In the genomic region with DNA sequence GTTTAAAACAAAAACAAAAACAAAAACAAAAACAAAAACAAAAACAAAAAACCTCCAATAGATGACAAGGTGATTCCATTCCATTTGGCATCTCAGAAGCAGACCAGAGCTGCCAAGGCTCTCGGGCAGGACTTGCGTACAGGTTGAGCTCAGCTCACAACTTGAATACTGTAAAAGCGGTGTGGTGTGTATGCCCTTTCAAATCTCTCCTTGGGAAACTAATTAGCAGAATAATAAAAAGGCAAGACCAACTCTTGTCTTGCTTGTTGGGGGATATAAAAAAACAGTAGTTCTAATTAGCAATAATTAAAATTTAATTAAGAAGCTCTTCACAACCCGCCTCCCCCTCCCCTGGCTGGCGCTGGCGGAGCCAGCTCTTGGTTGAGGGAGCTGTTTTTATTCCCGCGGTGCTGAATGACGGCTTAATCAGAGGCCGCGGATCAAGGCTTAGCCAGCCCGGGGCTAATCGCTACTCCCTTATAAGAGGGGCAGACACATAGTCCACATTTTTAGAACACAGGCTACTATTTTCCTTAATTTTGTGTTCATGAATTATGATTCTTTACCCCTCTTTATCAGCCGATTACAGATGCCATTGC, we compare ENCODE assay signal across 11 mouse cellular contexts. TPM values are rescaled to one million over a fixed set of nuclear protein-coding genes. Genes with fewer than 3 reads are reported as not detected.
DNase-seq lines count a peak whose midpoint lies in the region; ATAC-seq lines count a peak whose summit lies in the region.
"Had no signal": no experiment of that assay in that cellular context is flagged by ENCODE, and none has a peak within 500 bp of the region (broad histone marks: within the 10 kb centered on the region; RNA-seq: fewer than 3 reads in every experiment).

No protein-coding gene starts in this region.

- 2% methylated on average over 14 of the region's 14 CpGs for WGBS in forebrain, embryonic 14.5 days
- WGBS in midbrain, embryonic 12.5 days = 5% methylated on average over 14 of the region's 14 CpGs

- H3K4me2 ChIP-seq in forebrain, embryonic 14.5 days (ENCODE audit: low read length) = peak overlapping the region; percentile 30
- peak overlapping the region; percentile 14; the same call in 1 of the 2 replicates for H3K4me2 ChIP-seq in midbrain, embryonic 12.5 days (replicated peaks)
- H3K4me2 ChIP-seq: intestine, embryonic 15.5 days; liver, embryonic 15.5 days had no signal

- no peaks in the 10 kb centered on the region for H3K36me3 ChIP-seq in forebrain, embryonic 14.5 days (ENCODE audit: control insufficient read depth, insufficient read depth, low read length)
- H3K36me3 ChIP-seq in midbrain, embryonic 12.5 days = no peaks in the 10 kb centered on the region
- H3K36me3 ChIP-seq: intestine, embryonic 15.5 days; liver, embryonic 15.5 days had no signal

- H3K9me3 ChIP-seq in forebrain, embryonic 14.5 days (replicated peaks; ENCODE audit: control insufficient read depth, low read length) = no peaks in the 10 kb centered on the region
- H3K9me3 ChIP-seq in midbrain, embryonic 12.5 days = no peaks in the 10 kb centered on the region
- H3K9me3 ChIP-seq: intestine, embryonic 15.5 days; liver, embryonic 15.5 days had no signal

- H3K4me3 ChIP-seq in forebrain, embryonic 14.5 days (ENCODE audit: low read depth, low read length) = no peak overlapping the region
- H3K4me3 ChIP-seq in midbrain, embryonic 12.5 days = no peak overlapping the region
- H3K4me3 ChIP-seq: intestine, embryonic 15.5 days; liver, embryonic 15.5 days had no signal

- peaks cover 10% of the 10 kb centered on the region for H3K4me1 ChIP-seq in forebrain, embryonic 14.5 days (ENCODE audit: control insufficient read depth, insufficient read depth, low read length)
- H3K4me1 ChIP-seq in midbrain, embryonic 12.5 days = peaks cover 16% of the 10 kb centered on the region; the same call in 1 of the 2 replicates
- H3K4me1 ChIP-seq: intestine, embryonic 15.5 days; liver, embryonic 15.5 days had no signal

- H3K27me3 ChIP-seq in forebrain, embryonic 14.5 days (replicated peaks; ENCODE audit: control insufficient read depth, insufficient read depth, low read length) = peaks cover 30% of the 10 kb centered on the region; the same call in 1 of the 2 replicates
- H3K27me3 ChIP-seq in midbrain, embryonic 12.5 days = no peaks in the 10 kb centered on the region
- H3K27me3 ChIP-seq: intestine, embryonic 15.5 days had no signal

- no peak overlapping the region for H3K9ac ChIP-seq in forebrain, embryonic 14.5 days (ENCODE audit: low read length)
- no peak overlapping the region for H3K9ac ChIP-seq in midbrain, embryonic 12.5 days (replicated peaks)
- H3K9ac ChIP-seq: intestine, embryonic 15.5 days; liver, embryonic 15.5 days had no signal

- peak; percentile 84 for ATAC-seq in forebrain, embryonic 14.5 days
- ATAC-seq in midbrain, embryonic 12.5 days (ENCODE audit: low FRiP score, low read depth) = peak; percentile 83; the same call in 1 of the 2 replicates
- ATAC-seq: intestine, embryonic 15.5 days had no signal

- peak; percentile 39 for DNase-seq in adrenal gland, postnatal 14 days
- DNase-seq in adrenal gland, postnatal 4 days (ENCODE audit: low spot score in 2 of 2) = no peak
- peak; percentile 13 for DNase-seq in NIH3T3 (ENCODE audit: low read depth)
- DNase-seq in forebrain, embryonic 14.5 days (ENCODE audit: low spot score) = peak; percentile 87
- no peak for DNase-seq in gastrocnemius, adult 18-20 months (ENCODE audit: low spot score)
- no peak for DNase-seq in frontal cortex, adult 2 months (ENCODE audit: extremely low spot score in 1 of 2, low spot score in 1 of 2)
- DNase-seq in spleen, postnatal 36 days (ENCODE audit: low spot score in 2 of 2) = no peak

- H3K27ac ChIP-seq in forebrain, embryonic 14.5 days (ENCODE audit: low read depth, low read length) = no peak overlapping the region
- no peak overlapping the region for H3K27ac ChIP-seq in midbrain, embryonic 12.5 days (replicated peaks)
- H3K27ac ChIP-seq: intestine, embryonic 15.5 days; liver, embryonic 15.5 days had no signal

RNA-seq across cellular contexts. Expression of a gene that starts 28.4 kb away (rescaled TPM):
- not detected in 2 replicates for total RNA-seq in adrenal gland, postnatal 14 days (2021)
- not detected for total RNA-seq in adrenal gland, postnatal 4 days (2021)
- not detected in 2 replicates for polyA plus RNA-seq in forebrain, embryonic 14.5 days (2014; fragmentation: Nextera tagmentation; extraction: Ambion mirVana)
- polyA plus RNA-seq in midbrain, embryonic 12.5 days (2016; fragmentation: Nextera tagmentation; extraction: Ambion mirVana) = not detected in 2 replicates
- under 1 TPM; 0.21 to 0.50 TPM for total RNA-seq in gastrocnemius, adult 18-20 months (2021)
- not detected in 2 replicates for polyA plus RNA-seq in frontal cortex, adult 2 months (2012; rRNA removed)
- polyA plus RNA-seq: liver, embryonic 15.5 days; small intestine, adult 2 months had no signal

RNA-seq across cellular contexts. Expression of a gene that starts 44.2 kb away (rescaled TPM):
- 95.5 and 107 TPM in 2 replicates for total RNA-seq in adrenal gland, postnatal 14 days (2021)
- 100 to 1,000 TPM; 108 to 131 TPM for total RNA-seq in adrenal gland, postnatal 4 days (2021)
- 40.0 and 49.7 TPM in 2 replicates for polyA plus RNA-seq in forebrain, embryonic 14.5 days (2014; fragmentation: Nextera tagmentation; extraction: Ambion mirVana)
- polyA plus RNA-seq in midbrain, embryonic 12.5 days (2016; fragmentation: Nextera tagmentation; extraction: Ambion mirVana) = 35.7 and 40.4 TPM in 2 replicates
- total RNA-seq in gastrocnemius, adult 18-20 months (2021) = 10 to 100 TPM; 19.0 to 63.6 TPM
- polyA plus RNA-seq in frontal cortex, adult 2 months (2012; rRNA removed) = 36.4 and 41.8 TPM in 2 replicates

Comparison
In these comparisons a context has a peak if more than half of its experiments do, and no peak if none do; other contexts are left out.
1. DNase-seq: peak in adrenal gland, postnatal 14 days (single experiment), NIH3T3 (single experiment) and forebrain, embryonic 14.5 days (single experiment); none in adrenal gland, postnatal 4 days (0 of 2), gastrocnemius, adult 18-20 months (single experiment), frontal cortex, adult 2 months (0 of 2) and spleen, postnatal 36 days (0 of 2).